Mouse (Mus musculus) monocyte, adult 2 months (primary cell): ENCODE results near the gene Dusp22.

Experiments used
- DNase-seq, 2 experiments: peaks; one replicate each; pipeline ENCODE4 v3.0.0; 2022; ENCODE audit warnings: low spot score in 2 of 2, low read depth in 1 of 2

Gene Dusp22

GRCm38 (mm10) chr13:30659613-30660505 is at the start of gene Dusp22:
Dusp22 (plus strand) TSS chr13:30659999.
- DNase-seq: peak; percentile 73 to 84

- DNase-seq: peak in 1 of 2 experiments; percentile 34
These were observed 47.6 kb upstream of the Dusp22 start for GRCm38 (mm10) chr13:30612079-30612794.

GRCm38 (mm10) chr13:30619684-30620083 is 40.1 kb upstream of the Dusp22 start:
- no peak for DNase-seq

- no peak for DNase-seq
These were observed 31.4 kb upstream of the Dusp22 start for GRCm38 (mm10) chr13:30628195-30629048.

GRCm38 (mm10) chr13:30629794-30630410 is 29.9 kb upstream of the Dusp22 start:
- DNase-seq: no peak

- no peak for DNase-seq
These were observed 26.8 kb upstream of the Dusp22 start for GRCm38 (mm10) chr13:30632998-30633397.

- DNase-seq: no peak
These were observed 23.3 kb upstream of the Dusp22 start for GRCm38 (mm10) chr13:30636453-30636852.

- DNase-seq: no peak
These were observed 21.3 kb upstream of the Dusp22 start for GRCm38 (mm10) chr13:30638378-30639115.

- no peak for DNase-seq
These were observed 17.7 kb upstream of the Dusp22 start for GRCm38 (mm10) chr13:30642053-30642452.

- DNase-seq: no peak
These were observed 11.3 kb upstream of the Dusp22 start for GRCm38 (mm10) chr13:30648461-30648860.

GRCm38 (mm10) chr13:30649197-30649596 is 10.6 kb upstream of the Dusp22 start:
- DNase-seq: no peak

- DNase-seq: no peak
These were observed 9.1 kb upstream of the Dusp22 start for GRCm38 (mm10) chr13:30650684-30651083.

- DNase-seq: no peak
These were observed 6.7 kb upstream of the Dusp22 start for GRCm38 (mm10) chr13:30653051-30653450.

- DNase-seq: no peak
These were observed 5.3 kb upstream of the Dusp22 start for GRCm38 (mm10) chr13:30654463-30654862.

GRCm38 (mm10) chr13:30656909-30657308 is 2.9 kb upstream of the Dusp22 start:
- DNase-seq: no peak

- no peak for DNase-seq
These were observed 2.0 kb upstream of the Dusp22 start for GRCm38 (mm10) chr13:30657779-30658178.

GRCm38 (mm10) chr13:30658201-30658996 is 1.4 kb upstream of the Dusp22 start:
- no peak for DNase-seq

GRCm38 (mm10) chr13:30665261-30665660 is 5.5 kb downstream of the Dusp22 start:
- DNase-seq: no peak

GRCm38 (mm10) chr13:30666537-30666936 is 6.7 kb downstream of the Dusp22 start:
- DNase-seq: no peak
